Mouse (Mus musculus) megakaryocyte, embryonic 14.5 days (primary cell): Measurements from ENCODE around the gene Dchs2. TPM values are rescaled to one million over a fixed set of nuclear protein-coding genes. Genes with fewer than 3 reads are reported as not detected.

ENCODE experiments used
- H3K27me3 ChIP-seq: replicated peaks from 2 replicates; pipeline ENCODE3; 2012; ENCODE audit warnings: inconsistent platforms
- H3K36me3 ChIP-seq: replicated peaks from 2 replicates; pipeline ENCODE3; 2012; ENCODE audit warnings: low read length, inconsistent platforms, mixed read lengths
- H3K4me1 ChIP-seq: 2 replicates; pipeline ENCODE4 v1.6.1; 2012; ENCODE audit warnings: inconsistent platforms
- H3K4me3 ChIP-seq: replicated peaks from 2 replicates; pipeline ENCODE3; 2012; ENCODE audit warnings: moderate library complexity, mild to moderate bottlenecking, inconsistent platforms
- H3K9me3 ChIP-seq: 2 replicates; pipeline ENCODE4 v1.6.1; 2012; ENCODE audit warnings: inconsistent platforms
- FLI1 ChIP-seq: IDR thresholded peaks from 2 replicates; pipeline ENCODE4 v1.6.1; 2012; ENCODE audit warnings: low read length, inconsistent platforms, mixed read lengths
- GATA1 ChIP-seq: IDR thresholded peaks from 3 replicates; pipeline ENCODE4 v1.6.1; 2012; ENCODE audit warnings: mixed read lengths, low read length, inconsistent platforms, borderline replicate concordance
- polyA plus RNA-seq: library from polyadenylated mRNA; stranded (reverse); fragments of >175 nt; gene quantifications from 2 replicates; pipeline ENCODE4 v1.2.3, GENCODE M21; 2012; ENCODE audit warnings: low replicate concordance; ENCODE audit not compliant: insufficient read depth

Dchs2 gene
- polyA plus RNA-seq, 1 experiment, result not detected

DNA sequence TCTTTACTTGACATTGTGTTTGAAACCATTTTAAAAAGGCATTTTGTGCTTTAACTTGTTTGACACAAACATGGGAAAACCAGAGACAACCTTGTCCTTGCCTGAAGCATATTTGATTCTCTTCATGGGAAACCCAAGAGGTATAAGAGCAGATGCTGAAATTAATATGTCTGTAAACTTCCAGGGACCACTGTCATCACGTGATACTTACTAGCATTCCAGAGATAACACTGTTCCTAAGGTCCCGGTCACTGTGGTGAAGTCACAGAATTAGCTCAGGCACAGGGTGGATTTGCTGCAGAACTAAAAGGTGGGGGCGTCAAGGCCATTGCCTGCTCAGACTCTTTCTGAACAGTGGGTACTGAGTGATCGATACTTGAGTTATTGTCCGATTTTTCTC is 148.0 kb downstream of the Dchs2 start:
- Histone ChIP-seq H3K4me1 (peaks cover 4% of the 10 kb centered on the region; the same call in 1 of the 2 replicates), H3K4me3 (no peak overlapping the region), H3K27me3 (no peaks in the 10 kb centered on the region), H3K36me3 (no peaks in the 10 kb centered on the region), H3K9me3 (no peaks in the 10 kb centered on the region)
- no peak for TF ChIP-seq GATA1
- TF ChIP-seq FLI1, result no peak

GRCm38 (mm10) chr3:83283882-83284281 is 156.1 kb downstream of the Dchs2 start:
- no peak overlapping the region for H3K4me3 ChIP-seq
- H3K4me1 ChIP-seq, result peaks cover 3% of the 10 kb centered on the region; the same call in 1 of the 2 replicates
- no peaks in the 10 kb centered on the region for H3K27me3 ChIP-seq
- no peaks in the 10 kb centered on the region for H3K36me3 ChIP-seq
- TF ChIP-seq FLI1 (no peak), GATA1 (no peak)
- H3K9me3 ChIP-seq, result no peaks in the 10 kb centered on the region

DNA sequence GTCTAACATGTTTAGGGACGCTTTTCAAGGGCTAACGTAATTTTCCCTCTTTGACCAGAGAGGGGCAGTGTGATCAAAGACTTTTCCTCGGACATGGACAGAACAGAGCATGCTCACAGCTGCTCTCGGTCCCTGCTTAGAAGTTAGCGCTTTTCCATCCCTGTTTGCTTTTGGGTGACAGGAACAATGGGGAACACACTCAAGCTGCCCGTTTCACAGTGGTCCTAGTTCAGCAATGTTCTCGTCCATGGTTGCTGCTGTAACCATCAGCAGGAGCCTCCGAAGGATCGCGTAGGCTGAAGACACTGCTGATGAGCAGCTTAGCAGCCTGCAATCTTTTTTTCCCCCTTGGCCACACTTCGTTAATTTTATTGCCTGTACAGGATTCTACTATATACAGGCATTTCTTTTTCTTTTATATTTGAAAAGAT is 159.2 kb downstream of the Dchs2 start:
- H3K4me3 ChIP-seq, result peak overlapping the region; percentile 72
- no peaks in the 10 kb centered on the region for H3K27me3 ChIP-seq
- no peaks in the 10 kb centered on the region for H3K36me3 ChIP-seq
- no peak for TF ChIP-seq FLI1
- TF ChIP-seq GATA1, result no peak
- peaks cover 3% of the 10 kb centered on the region; the same call in 1 of the 2 replicates for H3K4me1 ChIP-seq
- no peaks in the 10 kb centered on the region for H3K9me3 ChIP-seq

- H3K4me3 ChIP-seq, result no peak overlapping the region
- no peaks in the 10 kb centered on the region for H3K9me3 ChIP-seq
- peaks cover 3% of the 10 kb centered on the region; the same call in 1 of the 2 replicates for H3K4me1 ChIP-seq
- TF ChIP-seq FLI1 (no peak), GATA1 (no peak)
- H3K27me3 ChIP-seq, result no peaks in the 10 kb centered on the region
- H3K36me3 ChIP-seq, result no peaks in the 10 kb centered on the region
Observed at GRCm38 (mm10) chr3:83288118-83288840, 160.5 kb downstream of the Dchs2 start.

DNA sequence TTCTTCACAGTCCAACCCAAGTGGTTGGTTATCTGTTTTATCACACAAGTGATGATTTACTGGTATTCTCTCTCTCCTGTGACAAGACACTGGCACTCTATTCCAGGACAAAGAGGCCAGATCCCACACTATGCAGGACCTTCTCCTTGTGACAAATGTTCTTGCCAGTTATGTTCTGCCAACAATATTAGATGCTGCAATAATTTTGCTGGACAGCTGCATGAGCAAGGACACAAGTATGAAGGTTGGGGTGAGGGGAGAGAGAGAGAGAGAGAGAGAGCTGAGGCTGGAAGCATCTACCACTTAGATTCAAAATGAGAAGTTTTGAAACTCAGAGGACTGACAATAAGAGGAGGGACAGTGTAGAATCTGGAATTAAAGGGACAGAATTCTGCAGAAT is 162.7 kb downstream of the Dchs2 start:
- H3K4me1 ChIP-seq, result peaks cover 3% of the 10 kb centered on the region; the same call in 1 of the 2 replicates
- no peaks in the 10 kb centered on the region for H3K9me3 ChIP-seq
- no peaks in the 10 kb centered on the region for H3K36me3 ChIP-seq
- no peaks in the 10 kb centered on the region for H3K27me3 ChIP-seq
- TF ChIP-seq FLI1, result no peak
- no peak for TF ChIP-seq GATA1
- H3K4me3 ChIP-seq, result no peak overlapping the region

DNA sequence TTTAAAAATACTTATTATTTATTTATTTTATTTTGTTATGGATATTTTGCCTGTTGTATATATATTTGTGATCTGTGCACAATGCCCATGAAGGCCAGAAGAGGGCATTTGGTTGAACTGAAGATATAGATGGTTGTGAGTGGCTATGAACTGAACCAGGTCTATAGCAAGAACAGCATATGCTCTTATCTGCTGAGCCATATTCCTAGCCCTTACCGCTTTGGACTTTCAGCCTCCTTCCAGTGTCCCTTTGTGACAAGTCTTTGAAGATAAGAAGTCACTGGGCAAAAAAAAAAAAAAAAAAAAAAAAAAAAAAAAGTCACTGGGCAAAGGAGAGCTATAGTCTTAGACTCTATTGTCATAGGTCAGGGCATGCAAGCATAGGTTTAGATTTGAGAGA is 163.2 kb downstream of the Dchs2 start:
- Histone ChIP-seq H3K9me3 (no peaks in the 10 kb centered on the region), H3K4me3 (no peak overlapping the region), H3K27me3 (no peaks in the 10 kb centered on the region), H3K36me3 (no peaks in the 10 kb centered on the region), H3K4me1 (peaks cover 3% of the 10 kb centered on the region; the same call in 1 of the 2 replicates)
- TF ChIP-seq FLI1 (no peak), GATA1 (no peak)

- Histone ChIP-seq H3K4me3 (no peak overlapping the region), H3K4me1 (no peaks in the 10 kb centered on the region), H3K27me3 (no peaks in the 10 kb centered on the region), H3K36me3 (no peaks in the 10 kb centered on the region), H3K9me3 (peaks cover 5% of the 10 kb centered on the region; the same call in 1 of the 2 replicates)
- TF ChIP-seq GATA1, result no peak
- no peak for TF ChIP-seq FLI1
Observed at GRCm38 (mm10) chr3:83299783-83300382, 172.1 kb downstream of the Dchs2 start.

DNA sequence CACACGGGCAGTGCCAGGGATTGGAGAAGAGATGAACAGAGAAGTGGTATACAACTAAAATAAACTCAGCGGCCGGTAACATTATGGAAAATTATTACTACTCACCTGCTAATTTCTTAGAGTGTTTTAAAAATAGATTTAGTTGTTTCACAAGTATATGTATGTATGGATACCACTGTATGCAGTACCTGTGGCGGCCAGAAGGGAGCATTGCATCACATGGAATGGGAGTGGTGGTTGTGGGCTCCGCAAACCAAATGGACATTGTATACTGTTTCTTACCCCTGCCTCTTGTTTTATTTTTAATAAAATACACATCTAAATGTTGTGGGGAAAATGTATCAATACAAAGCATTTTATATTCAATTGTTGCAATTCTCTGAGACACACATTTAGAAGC is 176.1 kb downstream of the Dchs2 start:
- Histone ChIP-seq H3K9me3 (peaks cover 9% of the 10 kb centered on the region), H3K4me3 (no peak overlapping the region), H3K4me1 (no peaks in the 10 kb centered on the region), H3K27me3 (no peaks in the 10 kb centered on the region), H3K36me3 (no peaks in the 10 kb centered on the region)
- TF ChIP-seq FLI1 (no peak), GATA1 (no peak)

- Histone ChIP-seq H3K9me3 (0 out of 2 replicates have a peak, but pooled peaks cover 4% of the 10 kb centered on the region), H3K4me3 (no peak overlapping the region), H3K4me1 (no peaks in the 10 kb centered on the region), H3K36me3 (no peaks in the 10 kb centered on the region), H3K27me3 (no peaks in the 10 kb centered on the region)
- no peak for TF ChIP-seq GATA1
- TF ChIP-seq FLI1, result no peak
Observed at GRCm38 (mm10) chr3:83345928-83346327, 218.2 kb downstream of the Dchs2 start.

DNA sequence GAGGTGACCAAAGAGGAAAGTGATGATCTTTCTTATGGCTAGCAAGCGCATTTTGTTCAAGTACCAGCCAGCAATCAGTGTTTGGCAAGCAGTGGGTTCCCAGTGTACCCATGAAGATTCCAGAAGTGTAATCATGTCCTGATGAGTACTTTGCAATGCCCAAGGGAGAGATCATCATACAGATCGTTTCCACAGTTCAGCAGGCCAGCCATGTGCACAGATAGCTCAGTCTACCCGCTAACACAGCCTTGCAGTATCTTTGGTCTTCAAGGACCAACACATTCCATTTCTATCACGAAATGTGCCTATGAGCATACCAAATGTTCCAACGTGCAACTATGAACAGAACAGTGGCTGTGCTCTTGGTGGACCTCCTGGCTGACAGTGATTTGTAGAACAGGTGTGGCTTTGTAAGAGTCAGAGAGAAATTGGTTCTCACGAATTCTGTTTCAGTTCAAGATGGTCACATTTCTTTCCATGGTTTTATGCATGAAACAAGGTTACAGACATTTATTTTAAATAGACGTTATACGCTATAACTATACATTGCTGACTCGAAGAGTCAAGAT is 240.8 kb downstream of the Dchs2 start:
- Histone ChIP-seq H3K4me3 (no peak overlapping the region), H3K27me3 (no peaks in the 10 kb centered on the region), H3K9me3 (peaks cover 9% of the 10 kb centered on the region), H3K36me3 (no peaks in the 10 kb centered on the region), H3K4me1 (no peaks in the 10 kb centered on the region)
- TF ChIP-seq GATA1, result no peak
- TF ChIP-seq FLI1, result no peak
